Mouse (Mus musculus) CH12.LX (cell line): ENCODE measurements around the gene Odam.

Experiments
- CTCF ChIP-seq, 2 experiments: IDR thresholded peaks in 1 of 2; conservative IDR thresholded peaks in 1 of 2; 2 replicates each; pipeline ENCODE4 v1.5.1; 2011 to 2012; ENCODE audit warnings: low read depth in 2 of 2, low read length in 2 of 2, improper control_type of control experiment in 1 of 2, inconsistent platforms in 1 of 2, mild to moderate bottlenecking in 1 of 2, moderate library complexity in 1 of 2
- MAFK ChIP-seq: IDR thresholded peaks from 2 replicates; pipeline ENCODE4 v1.6.1; 2011; ENCODE audit warnings: low read length, improper control_type of control experiment; ENCODE audit not compliant: insufficient replicate concordance
- MAX ChIP-seq: IDR thresholded peaks from 2 replicates; pipeline ENCODE4 v1.6.1; 2011; ENCODE audit warnings: low read length, improper control_type of control experiment
- NELFE ChIP-seq: IDR thresholded peaks from 2 replicates; pipeline ENCODE4 v1.6.1; 2011; ENCODE audit warnings: low read depth, low read length, improper control_type of control experiment
- NRF1 ChIP-seq: IDR thresholded peaks from 2 replicates; pipeline ENCODE4 v1.6.1; 2014; ENCODE audit warnings: low read depth, mild to moderate bottlenecking, inconsistent platforms, low read length, improper control_type of control experiment, moderate library complexity
- POLR2A ChIP-seq: IDR thresholded peaks from 2 replicates; pipeline ENCODE4 v1.6.1; 2011; ENCODE audit warnings: low read depth, mild to moderate bottlenecking, improper control_type of control experiment, low read length
- RCOR1 ChIP-seq: conservative IDR thresholded peaks from 2 replicates; pipeline ENCODE4 v1.6.1; 2012; ENCODE audit warnings: low read depth, mild to moderate bottlenecking, inconsistent platforms, low read length, improper control_type of control experiment

DNA sequence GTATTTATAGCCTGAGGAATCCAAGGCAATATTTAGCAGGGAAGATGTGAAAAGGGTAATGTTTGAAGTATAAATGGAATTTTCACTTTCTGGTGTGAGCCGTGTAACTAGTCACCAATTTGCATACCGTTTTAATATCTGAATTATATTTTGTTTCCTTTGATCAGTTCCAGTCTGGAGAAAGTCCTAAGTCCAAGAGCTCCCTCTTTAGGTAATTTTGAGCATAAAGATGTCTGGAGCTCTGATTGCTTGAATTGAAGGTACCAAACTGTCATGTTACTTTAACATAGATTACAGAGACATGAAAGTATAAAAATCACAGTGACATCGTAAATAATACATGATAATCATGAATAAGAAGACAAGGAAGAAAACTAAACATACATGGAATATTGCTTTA, 55.9 kb downstream of the Odam start:
- TF ChIP-seq NRF1 (no peak), RCOR1 (no peak), CTCF (conservative IDR thresholded peaks at IDR 0.05 in 1 of 2, IDR thresholded peaks at IDR 0.05 in 1 of 2; ENCODE audit: low read depth in 2 of 2, low read length in 2 of 2) (peak in 1 of 2 experiments; percentile 67; a peak in 2 of 4 replicates), POLR2A (no peak), NELFE (no peak), MAFK (no peak), MAX (no peak)
